Mouse (Mus musculus): ENCODE measurements around the gene Gm21987.

- no peak for TF ChIP-seq CTCF (IDR thresholded peaks at IDR 0.05; ENCODE audit: low read depth, low read length)
- TF ChIP-seq POLR2A (IDR thresholded peaks at IDR 0.05; ENCODE audit: extremely low read depth, insufficient read depth, low read length): no peak
These were observed 28.3 kb upstream of the Gm21987 start for GRCm38 (mm10) chr16:38318492-38318891.

Measured in liver, adult 2 months (tissue).